Mouse (Mus musculus) liver, embryonic 14.5 days (tissue): ENCODE data around the gene Gpr82.

Experiments used
- CTCF ChIP-seq: IDR thresholded peaks from 2 replicates; pipeline ENCODE4 v1.5.1; 2016; ENCODE audit warnings: antibody characterized with exemption, low read depth, control low read depth
- EP300 ChIP-seq: IDR thresholded peaks from 2 replicates; pipeline ENCODE4 v1.6.1; 2016; ENCODE audit warnings: antibody characterized with exemption, low read depth

- TF ChIP-seq CTCF (no peak), EP300 (no peak)
Measured at GRCm38 (mm10) chrX:13616726-13617125, 44.4 kb upstream of the Gpr82 start.
